Comparison of ENCODE assay signal across 23 mouse cellular contexts in genomic region chr4:123431936-123432335, GRCm38 (mm10).
DNase-seq lines count a peak whose midpoint lies in the region; ATAC-seq and TF ChIP-seq lines count a peak whose summit lies in the region.
"Had no signal": no experiment of that assay in that cellular context is flagged by ENCODE, and none has a peak within 500 bp of the region (broad histone marks: within the 10 kb centered on the region; RNA-seq: fewer than 3 reads in every experiment).

No protein-coding gene starts in this region.

- DNase-seq in heart, adult 2 months, result no peak
- no peak for DNase-seq in liver, postnatal 0 days
- DNase-seq in A20 (ENCODE audit: low read depth, low spot score), result peak; percentile 82
- DNase-seq in cerebellum, postnatal 36 days, result no peak
- DNase-seq: adrenal gland, adult 8-10 months; adrenal gland, postnatal 25 days; cerebellum, adult 11-12 months; cerebellum, adult 8-10 months; cerebellum, postnatal 10 days; forebrain, postnatal 0 days; gastrocnemius, postnatal 25 days had no signal

- intact Hi-C loops in heart, adult 2 months (cut with DNase I), result no loop called here

- H3K9me3 ChIP-seq in heart, embryonic 11.5 days (replicated peaks; ENCODE audit: control insufficient read depth, low read length), result no peaks in the 10 kb centered on the region
- no peaks in the 10 kb centered on the region for H3K9me3 ChIP-seq in liver, postnatal 0 days (ENCODE audit: low read length)
- no peaks in the 10 kb centered on the region for H3K9me3 ChIP-seq in liver, embryonic 12.5 days (replicated peaks)
- H3K9me3 ChIP-seq in midbrain, embryonic 16.5 days (replicated peaks; ENCODE audit: control insufficient read depth, low read length, poor library complexity, severe bottlenecking), result no peaks in the 10 kb centered on the region
- H3K9me3 ChIP-seq: forebrain, embryonic 10.5 days; heart, embryonic 10.5 days; hindbrain, embryonic 12.5 days had no signal

- H3K36me3 ChIP-seq in heart, adult 2 months (ENCODE audit: control insufficient read depth, insufficient read depth, low read length), result peaks cover 35% of the 10 kb centered on the region
- peaks cover 24% of the 10 kb centered on the region for H3K36me3 ChIP-seq in heart, embryonic 11.5 days (ENCODE audit: control insufficient read depth, insufficient read depth, low read length)
- peaks cover 47% of the 10 kb centered on the region for H3K36me3 ChIP-seq in liver, postnatal 0 days (replicated peaks; ENCODE audit: insufficient read depth, low read length)
- peaks cover 60% of the 10 kb centered on the region for H3K36me3 ChIP-seq in liver, embryonic 12.5 days
- H3K36me3 ChIP-seq in midbrain, embryonic 16.5 days (ENCODE audit: control insufficient read depth, insufficient read depth, low read length), result peaks cover 47% of the 10 kb centered on the region

- no peak overlapping the region for H3K9ac ChIP-seq in heart, adult 2 months (ENCODE audit: low read depth, low read length)
- no peak overlapping the region for H3K9ac ChIP-seq in heart, embryonic 11.5 days (ENCODE audit: low read depth, low read length)
- H3K9ac ChIP-seq in liver, postnatal 0 days (replicated peaks), result no peak overlapping the region
- no peak overlapping the region for H3K9ac ChIP-seq in liver, embryonic 12.5 days
- H3K9ac ChIP-seq in midbrain, embryonic 16.5 days (ENCODE audit: low read depth, low read length), result no peak overlapping the region
- H3K9ac ChIP-seq: forebrain, postnatal 0 days; hindbrain, embryonic 12.5 days had no signal

- no peak for TF ChIP-seq EP300 in heart, adult 2 months (IDR thresholded peaks at IDR 0.05; ENCODE audit: insufficient read depth, low read depth, low read length)
- no peak for TF ChIP-seq EP300 in liver, postnatal 0 days (IDR thresholded peaks at IDR 0.05; ENCODE audit: low read depth)

- H3K4me2 ChIP-seq in heart, embryonic 11.5 days, result no peak overlapping the region
- no peak overlapping the region for H3K4me2 ChIP-seq in liver, postnatal 0 days (ENCODE audit: low read depth, low read length)
- no peak overlapping the region for H3K4me2 ChIP-seq in liver, embryonic 12.5 days
- no peak overlapping the region for H3K4me2 ChIP-seq in midbrain, embryonic 16.5 days (ENCODE audit: low read length)
- H3K4me2 ChIP-seq: hindbrain, embryonic 12.5 days had no signal

- 65% methylated on average over 12 of the region's 12 CpGs for WGBS in heart, adult 2 months
- WGBS in heart, embryonic 11.5 days (ENCODE audit: insufficient replicate concordance), result 79% methylated on average over 12 of the region's 12 CpGs
- WGBS in liver, postnatal 0 days (ENCODE audit: insufficient replicate concordance), result 70% methylated on average over 12 of the region's 12 CpGs
- 75% methylated on average over 12 of the region's 12 CpGs for WGBS in liver, embryonic 12.5 days (ENCODE audit: insufficient replicate concordance)
- 87% methylated on average over 12 of the region's 12 CpGs for WGBS in midbrain, embryonic 16.5 days

- H3K4me3 ChIP-seq in heart, adult 2 months, result no peak overlapping the region
- no peak overlapping the region for H3K4me3 ChIP-seq in heart, embryonic 11.5 days (ENCODE audit: low read depth, low read length)
- no peak overlapping the region for H3K4me3 ChIP-seq in liver, postnatal 0 days (ENCODE audit: low read depth, low read length)
- H3K4me3 ChIP-seq in liver, embryonic 12.5 days, result no peak overlapping the region
- H3K4me3 ChIP-seq in midbrain, embryonic 16.5 days (ENCODE audit: low read depth, low read length), result no peak overlapping the region
- H3K4me3 ChIP-seq: forebrain, embryonic 10.5 days; heart, embryonic 10.5 days; hindbrain, embryonic 12.5 days had no signal

- TF ChIP-seq POLR2A in heart, adult 2 months (IDR thresholded peaks at IDR 0.05; ENCODE audit: insufficient read depth, low read depth, low read length), result no peak

- no peaks in the 10 kb centered on the region for H3K27me3 ChIP-seq in heart, adult 2 months (ENCODE audit: control insufficient read depth, insufficient read depth, low read length)
- no peaks in the 10 kb centered on the region for H3K27me3 ChIP-seq in heart, embryonic 11.5 days (ENCODE audit: control insufficient read depth, insufficient read depth, low read length)
- no peaks in the 10 kb centered on the region for H3K27me3 ChIP-seq in liver, postnatal 0 days (ENCODE audit: insufficient read depth, low read length)
- no peaks in the 10 kb centered on the region for H3K27me3 ChIP-seq in liver, embryonic 12.5 days (replicated peaks)
- H3K27me3 ChIP-seq in midbrain, embryonic 16.5 days (ENCODE audit: control insufficient read depth, insufficient read depth, low read depth, low read length), result no peaks in the 10 kb centered on the region
- H3K27me3 ChIP-seq: hindbrain, embryonic 12.5 days had no signal

- TF ChIP-seq CTCF in heart, adult 2 months (IDR thresholded peaks at IDR 0.05), result peak; percentile 14; the same call in 1 of the 2 replicates
- 0 out of 2 replicates have a peak, but pooled peaks have one; percentile 5 for TF ChIP-seq CTCF in liver, postnatal 0 days (IDR thresholded peaks at IDR 0.05; ENCODE audit: low read depth)

- peaks cover 13% of the 10 kb centered on the region for H3K4me1 ChIP-seq in heart, adult 2 months (ENCODE audit: control insufficient read depth, insufficient read depth, low read length)
- H3K4me1 ChIP-seq in heart, embryonic 11.5 days (ENCODE audit: control insufficient read depth, insufficient read depth, low read length), result peaks cover 19% of the 10 kb centered on the region
- peaks cover 10% of the 10 kb centered on the region for H3K4me1 ChIP-seq in liver, postnatal 0 days (ENCODE audit: insufficient read depth)
- peaks cover 18% of the 10 kb centered on the region; the same call in 1 of the 2 replicates for H3K4me1 ChIP-seq in liver, embryonic 12.5 days
- H3K4me1 ChIP-seq in midbrain, embryonic 16.5 days (ENCODE audit: control insufficient read depth, insufficient read depth, low read length), result no peaks in the 10 kb centered on the region
- H3K4me1 ChIP-seq: forebrain, embryonic 10.5 days had no signal

- H3K79me2 ChIP-seq in heart, adult 2 months (replicated peaks; ENCODE audit: control insufficient read depth, insufficient read depth, low read length), result no peaks in the 10 kb centered on the region

- no peak for ATAC-seq in heart, embryonic 11.5 days (replicated peaks; ENCODE audit: insufficient number of reproducible peaks, low FRiP score, low TSS enrichment)
- ATAC-seq in liver, postnatal 0 days, result no peak
- ATAC-seq in liver, embryonic 12.5 days, result no peak
- peak; percentile 46; the same call in 1 of the 2 replicates for ATAC-seq in granulocyte monocyte progenitor cell, adult 5-6 weeks (replicated peaks; ENCODE audit: poor library complexity, severe bottlenecking)
- ATAC-seq in midbrain, embryonic 16.5 days, result no peak
- ATAC-seq: activated CD4-positive, CD25-positive, alpha-beta regulatory T cell, adult 4 months; CD4-positive, CD25-positive, alpha-beta regulatory T cell, adult 4 months; forebrain, embryonic 14.5 days; forebrain, postnatal 0 days; hindbrain, embryonic 16.5 days; intestine, embryonic 16.5 days had no signal

- H3K27ac ChIP-seq in heart, adult 2 months, result no peak overlapping the region
- no peak overlapping the region for H3K27ac ChIP-seq in heart, embryonic 11.5 days (ENCODE audit: low read depth, low read length)
- no peak overlapping the region for H3K27ac ChIP-seq in liver, postnatal 0 days (ENCODE audit: low read depth)
- H3K27ac ChIP-seq in liver, embryonic 12.5 days, result no peak overlapping the region
- no peak overlapping the region for H3K27ac ChIP-seq in midbrain, embryonic 16.5 days (ENCODE audit: low read length)
- H3K27ac ChIP-seq: forebrain, embryonic 10.5 days; heart, embryonic 10.5 days; hindbrain, embryonic 12.5 days had no signal
